Mouse (Mus musculus): ENCODE results near the gene Dgkg.

DNA sequence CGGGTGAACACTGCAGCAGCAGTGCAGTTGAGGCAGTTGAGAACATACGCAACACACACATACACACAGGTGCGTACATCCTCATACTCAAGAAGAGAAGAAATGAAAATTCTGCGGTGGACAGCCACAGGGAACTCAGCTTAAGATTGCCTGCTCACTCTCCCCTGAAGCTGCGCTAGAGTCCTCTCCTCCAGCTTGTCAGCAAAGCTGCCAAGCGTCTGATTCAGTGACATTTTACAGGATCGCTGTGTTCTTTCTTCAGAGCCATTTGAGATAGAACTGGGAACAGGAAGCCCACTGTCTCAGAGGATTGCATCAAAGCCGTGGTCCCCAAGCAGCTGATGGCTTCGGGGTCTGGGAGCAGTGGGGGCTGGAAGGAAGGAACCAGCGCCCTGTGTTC, 17.6 kb upstream of the Dgkg start:
- TF ChIP-seq ZNF384 (IDR thresholded peaks at IDR 0.05; ENCODE audit: low read depth, low read length) (no peak), HCFC1 (IDR thresholded peaks at IDR 0.05; ENCODE audit: borderline replicate concordance, insufficient read depth, low read length) (no peak), ZC3H11A (IDR thresholded peaks at IDR 0.05; ENCODE audit: borderline replicate concordance, low read depth, low read length) (no peak)
